Mouse (Mus musculus) liver, embryonic 14.5 days (tissue): ENCODE results near the gene Ovol1. TPM values are rescaled to one million over a fixed set of nuclear protein-coding genes. Genes with fewer than 3 reads are reported as not detected.

Source experiments
- ATAC-seq: fragments of 200-750 bp; cut with Nextera tagmentation; 2 replicates; pipeline ENCODE4 v1.8.0; 2017; ENCODE audit warnings: moderate number of reproducible peaks, mild to moderate bottlenecking, moderate library complexity; ENCODE audit not compliant: insufficient read depth
- DNase-seq, 3 experiments: peaks; one replicate each; pipeline ENCODE4 v3.0.0-alpha.2; 2012 to 2013; ENCODE audit warnings: low read depth in 3 of 3, low spot score in 3 of 3
- H3K27ac ChIP-seq: fragments of 300-500 bp; sonication (generic); 2 replicates; pipeline ENCODE4 v1.5.1; 2014; ENCODE audit warnings: moderate library complexity, mild to moderate bottlenecking, control low read depth, inconsistent platforms
- H3K27me3 ChIP-seq: fragments of 300-500 bp; sonication (generic); 2 replicates; pipeline ENCODE4 v1.6.1; 2014; ENCODE audit warnings: mild to moderate bottlenecking, low read length, moderate library complexity; ENCODE audit not compliant: control insufficient read depth, insufficient read depth
- H3K36me3 ChIP-seq: fragments of 300-500 bp; sonication (generic); replicated peaks from 2 replicates; pipeline ENCODE4 v1.6.1; 2014; ENCODE audit warnings: low read depth; ENCODE audit not compliant: control insufficient read depth, insufficient read depth
- H3K4me1 ChIP-seq, 2 experiments: fragments of 200-500 bp in 1 of 2; fragments of 300-500 bp in 1 of 2; sonication (generic) in 1 of 2; replicated peaks; 2 replicates each; pipeline ENCODE4 v1.6.1; 2012 to 2014; ENCODE audit warnings: antibody characterized with exemption in 1 of 2, inconsistent platforms in 1 of 2, low read length in 1 of 2; ENCODE audit not compliant: control insufficient read depth in 2 of 2, insufficient read depth in 2 of 2
- H3K4me2 ChIP-seq: fragments of 300-500 bp; sonication (generic); 2 replicates; pipeline ENCODE4 v1.6.1; 2014; ENCODE audit warnings: low read depth, mild to moderate bottlenecking, control low read depth, moderate library complexity
- H3K4me3 ChIP-seq, 2 experiments: fragments of 200-500 bp in 1 of 2; fragments of 300-500 bp in 1 of 2; sonication (generic) in 1 of 2; 2 replicates each; pipeline ENCODE4 v1.5.1; 2012 to 2014; ENCODE audit warnings: low read depth in 2 of 2, low read length in 2 of 2, mild to moderate bottlenecking in 2 of 2, control low read depth in 1 of 2, inconsistent platforms in 1 of 2, moderate library complexity in 1 of 2; ENCODE audit not compliant: insufficient read depth in 1 of 2
- H3K9ac ChIP-seq: fragments of 300-500 bp; sonication (generic); replicated peaks from 2 replicates; pipeline ENCODE4 v1.6.1; 2014; ENCODE audit warnings: mild to moderate bottlenecking, control low read depth, moderate library complexity
- H3K9me3 ChIP-seq: fragments of 300-500 bp; sonication (generic); 2 replicates; pipeline ENCODE4 v1.6.1; 2016; ENCODE audit warnings: low read length, mixed read lengths; ENCODE audit not compliant: control insufficient read depth
- CTCF ChIP-seq: IDR thresholded peaks from 2 replicates; pipeline ENCODE4 v1.5.1; 2016; ENCODE audit warnings: antibody characterized with exemption, low read depth, control low read depth
- EP300 ChIP-seq: IDR thresholded peaks from 2 replicates; pipeline ENCODE4 v1.6.1; 2016; ENCODE audit warnings: antibody characterized with exemption, low read depth
- WGBS: fragments of 180-500 bp; shearing (Covaris S2); extraction: QIAGEN DNeasy Blood & Tissue Kit; methylation state at CpG from one replicate; pipeline ENCODE4 v1.1.7; 2014; ENCODE audit not compliant: insufficient replicate concordance; 5-methylcytosine and 5-hydroxymethylcytosine counted together
- polyA plus RNA-seq, 2 experiments: library from polyadenylated mRNA; depleted of rRNA in 1 of 2; stranded (reverse) in 1 of 2; unstranded in 1 of 2; fragments of >200 nt; fragmentation: Nextera tagmentation in 1 of 2; extraction: Ambion mirVana in 1 of 2; gene quantifications; 2 replicates each; pipeline versions ENCODE4 v1.2.1 to v1.2.3; 2012 to 2014

The Ovol1 gene
- polyA plus RNA-seq, 2 experiments, result 0.01 TPM; not detected in 1

GRCm38 (mm10) chr19:5558169-5558568 is 2.3 kb downstream of the Ovol1 start:
- H3K36me3 ChIP-seq, result no peaks in the 10 kb centered on the region
- TF ChIP-seq EP300, result no peak
- no peak for TF ChIP-seq CTCF
- H3K4me2 ChIP-seq, result no peak overlapping the region
- DNase-seq (no peak), ATAC-seq (no peak)
- no peaks in the 10 kb centered on the region for H3K9me3 ChIP-seq
- 39% methylated on average over 7 of the region's 7 CpGs for whole genome bisulfite sequencing
- H3K27me3 ChIP-seq, result peaks cover 57% of the 10 kb centered on the region
- H3K4me3 ChIP-seq, result no peak overlapping the region
- H3K4me1 ChIP-seq, result no peaks in the 10 kb centered on the region
- no peak overlapping the region for H3K9ac ChIP-seq
- no peak overlapping the region for H3K27ac ChIP-seq

GRCm38 (mm10) chr19:5554212-5554611 is 6.2 kb downstream of the Ovol1 start:
- peaks cover 19% of the 10 kb centered on the region for H3K27me3 ChIP-seq
- no peak overlapping the region for H3K9ac ChIP-seq
- H3K27ac ChIP-seq, result no peak overlapping the region
- H3K4me3 ChIP-seq, result no peak overlapping the region
- WGBS, result 77% methylated on average over 14 of the region's 14 CpGs
- DNase-seq (no peak), ATAC-seq (no peak)
- no peak for TF ChIP-seq EP300
- no peak for TF ChIP-seq CTCF
- H3K36me3 ChIP-seq, result no peaks in the 10 kb centered on the region
- no peaks in the 10 kb centered on the region for H3K9me3 ChIP-seq
- no peak overlapping the region for H3K4me2 ChIP-seq
- no peaks in the 10 kb centered on the region for H3K4me1 ChIP-seq

- ATAC-seq, result no peak
- Histone ChIP-seq H3K36me3 (no peaks in the 10 kb centered on the region), H3K4me3 (no peak overlapping the region), H3K9me3 (no peaks in the 10 kb centered on the region), H3K4me1 (no peaks in the 10 kb centered on the region), H3K27me3 (peaks cover 14% of the 10 kb centered on the region), H3K27ac (no peak overlapping the region), H3K4me2 (no peak overlapping the region), H3K9ac (no peak overlapping the region)
- TF ChIP-seq CTCF, result no peak
- no peak for TF ChIP-seq EP300
- WGBS, result 58% methylated on average over 8 of the region's 8 CpGs
- DNase-seq, result no peak
Observed at GRCm38 (mm10) chr19:5553802-5554201, 6.6 kb downstream of the Ovol1 start.

- Histone ChIP-seq H3K27me3 (no peaks in the 10 kb centered on the region), H3K27ac (no peak overlapping the region), H3K4me3 (no peak overlapping the region), H3K4me2 (no peak overlapping the region), H3K4me1 (no peaks in the 10 kb centered on the region), H3K9ac (no peak overlapping the region), H3K9me3 (no peaks in the 10 kb centered on the region), H3K36me3 (no peaks in the 10 kb centered on the region)
- 58% methylated on average over 4 of the region's 4 CpGs for WGBS
- ATAC-seq (no peak), DNase-seq (no peak)
- TF ChIP-seq EP300 (no peak), CTCF (no peak)
Observed at GRCm38 (mm10) chr19:5547471-5548056, 12.9 kb downstream of the Ovol1 start.

GRCm38 (mm10) chr19:5544031-5544430 is 16.4 kb downstream of the Ovol1 start:
- no peak overlapping the region for H3K4me2 ChIP-seq
- no peak overlapping the region for H3K9ac ChIP-seq
- ATAC-seq (no peak), DNase-seq (no peak)
- H3K36me3 ChIP-seq, result no peaks in the 10 kb centered on the region
- 59% methylated on average over 11 of the region's 11 CpGs for WGBS
- no peaks in the 10 kb centered on the region for H3K4me1 ChIP-seq
- no peaks in the 10 kb centered on the region for H3K27me3 ChIP-seq
- no peak overlapping the region for H3K4me3 ChIP-seq
- no peak overlapping the region for H3K27ac ChIP-seq
- TF ChIP-seq CTCF (no peak), EP300 (no peak)
- H3K9me3 ChIP-seq, result no peaks in the 10 kb centered on the region
